In genomic region chr16:18351313-18352055, GRCm38 (mm10) we compare ENCODE assay signal across 9 mouse cellular contexts. TPM values are rescaled to one million over a fixed set of nuclear protein-coding genes. Genes with fewer than 3 reads are reported as not detected.
DNase-seq lines count a peak whose midpoint lies in the region; ATAC-seq lines count a peak whose summit lies in the region.
"Had no signal": no experiment of that assay in that cellular context is flagged by ENCODE, and none has a peak within 500 bp of the region (broad histone marks: within the 10 kb centered on the region; RNA-seq: fewer than 3 reads in every experiment).

No protein-coding gene starts in this region.

- peak; percentile 56 for DNase-seq in hindbrain, embryonic 11.5 days (ENCODE audit: low spot score)
- DNase-seq in urinary bladder, postnatal 14 days (ENCODE audit: low spot score), result peak; percentile 38
- no peak for DNase-seq in urinary bladder, adult 2 months (ENCODE audit: low spot score)
- DNase-seq in cerebellum, postnatal 10 days, result peak; percentile 83
- peak; percentile 69 to 78 for DNase-seq in kidney, postnatal 4 days
- DNase-seq in splenic B cell, adult 2 months (ENCODE audit: low read depth, low spot score), result peak; percentile 35
- DNase-seq in ovary, adult 18-20 months (ENCODE audit: low spot score), result no peak

- no peak overlapping the region for H3K9ac ChIP-seq in hindbrain, embryonic 11.5 days (ENCODE audit: low read depth, low read length)
- H3K9ac ChIP-seq in hindbrain, embryonic 16.5 days (ENCODE audit: low read depth, low read length), result no peak overlapping the region
- H3K9ac ChIP-seq: hindbrain, embryonic 15.5 days had no signal

- no peak for ATAC-seq in hindbrain, embryonic 11.5 days (ENCODE audit: low FRiP score)
- ATAC-seq in hindbrain, embryonic 16.5 days, result no peak

- no peak overlapping the region for H3K4me2 ChIP-seq in hindbrain, embryonic 11.5 days (replicated peaks; ENCODE audit: low read depth, low read length)
- H3K4me2 ChIP-seq in hindbrain, embryonic 16.5 days (ENCODE audit: low read length), result no peak overlapping the region
- H3K4me2 ChIP-seq: hindbrain, embryonic 15.5 days had no signal

- WGBS in hindbrain, embryonic 11.5 days, result 55% methylated on average over 5 of the region's 5 CpGs
- 53% methylated on average over 5 of the region's 5 CpGs for WGBS in hindbrain, embryonic 16.5 days

- no peak overlapping the region for H3K4me3 ChIP-seq in hindbrain, embryonic 11.5 days (ENCODE audit: low read depth, low read length)
- no peak overlapping the region for H3K4me3 ChIP-seq in hindbrain, embryonic 16.5 days (ENCODE audit: low read length)
- H3K4me3 ChIP-seq: hindbrain, embryonic 15.5 days had no signal

- no peaks in the 10 kb centered on the region for H3K27me3 ChIP-seq in hindbrain, embryonic 11.5 days (ENCODE audit: control insufficient read depth, insufficient read depth, low read length)
- no peaks in the 10 kb centered on the region for H3K27me3 ChIP-seq in hindbrain, embryonic 16.5 days (replicated peaks; ENCODE audit: control insufficient read depth, insufficient read depth, low read length)
- H3K27me3 ChIP-seq in splenic B cell, adult 2 months (ENCODE audit: control insufficient read depth, insufficient read depth, low read length, poor library complexity, severe bottlenecking), result no peaks in the 10 kb centered on the region
- H3K27me3 ChIP-seq: hindbrain, embryonic 15.5 days had no signal

- no peaks in the 10 kb centered on the region for H3K36me3 ChIP-seq in hindbrain, embryonic 11.5 days (ENCODE audit: control insufficient read depth, insufficient read depth, low read length)
- H3K36me3 ChIP-seq in hindbrain, embryonic 16.5 days (ENCODE audit: control insufficient read depth, insufficient read depth, low read length), result 0 out of 2 replicates have a peak, but pooled peaks cover 2% of the 10 kb centered on the region
- H3K36me3 ChIP-seq in splenic B cell, adult 2 months (ENCODE audit: control insufficient read depth, insufficient read depth, low read length, poor library complexity, severe bottlenecking), result no peaks in the 10 kb centered on the region
- H3K36me3 ChIP-seq: hindbrain, embryonic 15.5 days had no signal

- H3K4me1 ChIP-seq in hindbrain, embryonic 11.5 days (replicated peaks; ENCODE audit: control insufficient read depth, insufficient read depth, low read length), result no peaks in the 10 kb centered on the region
- peaks cover 24% of the 10 kb centered on the region for H3K4me1 ChIP-seq in hindbrain, embryonic 16.5 days (ENCODE audit: control insufficient read depth, insufficient read depth, low read depth, low read length)

- H3K27ac ChIP-seq in hindbrain, embryonic 11.5 days (ENCODE audit: low read depth, low read length), result no peak overlapping the region
- H3K27ac ChIP-seq in hindbrain, embryonic 16.5 days (ENCODE audit: low read depth, low read length), result no peak overlapping the region
- H3K27ac ChIP-seq: hindbrain, embryonic 15.5 days had no signal

- no peaks in the 10 kb centered on the region for H3K9me3 ChIP-seq in hindbrain, embryonic 11.5 days (ENCODE audit: control insufficient read depth, low read length)
- no peaks in the 10 kb centered on the region for H3K9me3 ChIP-seq in hindbrain, embryonic 16.5 days (ENCODE audit: control insufficient read depth, low read length)
- H3K9me3 ChIP-seq: hindbrain, embryonic 15.5 days had no signal

RNA-seq across cellular contexts. Expression of gene Arvcf, which starts 3.5 kb away (rescaled TPM):
- 59.2 and 62.0 TPM in 2 replicates for polyA plus RNA-seq in hindbrain, embryonic 11.5 days (2014; fragmentation: Nextera tagmentation; extraction: Ambion mirVana)
- 68.3 and 80.3 TPM in 2 replicates for polyA plus RNA-seq in hindbrain, embryonic 16.5 days (2015; fragmentation: Nextera tagmentation; extraction: Ambion mirVana)
- 15.6 and 17.3 TPM in 2 replicates for polyA plus RNA-seq in urinary bladder, adult 2 months (2012; rRNA removed)

RNA-seq across cellular contexts. Expression of gene Tango2, which starts 3.6 kb away (rescaled TPM):
- 51.3 and 54.0 TPM in 2 replicates for polyA plus RNA-seq in hindbrain, embryonic 11.5 days (2014; fragmentation: Nextera tagmentation; extraction: Ambion mirVana)
- polyA plus RNA-seq in hindbrain, embryonic 16.5 days (2015; fragmentation: Nextera tagmentation; extraction: Ambion mirVana), result 101 and 112 TPM in 2 replicates
- polyA plus RNA-seq in urinary bladder, adult 2 months (2012; rRNA removed), result 36.6 and 43.0 TPM in 2 replicates

Comparison
In these comparisons a context has a peak if more than half of its experiments do, and no peak if none do; other contexts are left out.
1. DNase-seq: peak in hindbrain, embryonic 11.5 days (single experiment), urinary bladder, postnatal 14 days (single experiment), cerebellum, postnatal 10 days (2 of 2), kidney, postnatal 4 days (2 of 2) and splenic B cell, adult 2 months (single experiment); none in urinary bladder, adult 2 months (single experiment) and ovary, adult 18-20 months (single experiment).